Mouse (Mus musculus) midbrain, embryonic 12.5 days (tissue): ENCODE measurements around the gene Rab21. TPM values are rescaled to one million over a fixed set of nuclear protein-coding genes. Genes with fewer than 3 reads are reported as not detected.

Experiments used
- ATAC-seq: fragments of 200-750 bp; cut with Nextera tagmentation; 2 replicates; pipeline ENCODE4 v1.8.0; 2017; ENCODE audit warnings: low read depth, moderate TSS enrichment, moderate library complexity; ENCODE audit not compliant: low FRiP score
- H3K27ac ChIP-seq: fragments of 300-500 bp; sonication (generic); replicated peaks from 2 replicates; pipeline ENCODE4 v1.5.1; 2016; ENCODE audit warnings: mild to moderate bottlenecking
- H3K27me3 ChIP-seq: fragments of 300-500 bp; sonication (generic); 2 replicates; pipeline ENCODE4 v1.6.1; 2016; ENCODE audit warnings: mild to moderate bottlenecking
- H3K36me3 ChIP-seq: fragments of 300-500 bp; sonication (generic); 2 replicates; pipeline ENCODE4 v1.6.1; 2016
- H3K4me1 ChIP-seq: fragments of 300-500 bp; sonication (generic); 2 replicates; pipeline ENCODE4 v1.6.1; 2016
- H3K4me2 ChIP-seq: fragments of 300-500 bp; sonication (generic); replicated peaks from 2 replicates; pipeline ENCODE4 v1.6.1; 2016; ENCODE audit warnings: mild to moderate bottlenecking, moderate library complexity
- H3K4me3 ChIP-seq: fragments of 300-500 bp; sonication (generic); 2 replicates; pipeline ENCODE4 v1.5.1; 2016; ENCODE audit warnings: mild to moderate bottlenecking
- H3K9ac ChIP-seq: fragments of 300-500 bp; sonication (generic); replicated peaks from 2 replicates; pipeline ENCODE4 v1.6.1; 2016; ENCODE audit warnings: mild to moderate bottlenecking, moderate library complexity
- H3K9me3 ChIP-seq: fragments of 300-500 bp; sonication (generic); 2 replicates; pipeline ENCODE4 v1.6.1; 2016; ENCODE audit warnings: mild to moderate bottlenecking
- WGBS: fragments of 180-500 bp; shearing (Covaris S2); methylation state at CpG from one replicate; pipeline ENCODE4 v1.1.7; 2016; 5-methylcytosine and 5-hydroxymethylcytosine counted together
- polyA plus RNA-seq: library from polyadenylated mRNA; unstranded; fragments of >200 nt; fragmentation: Nextera tagmentation; extraction: Ambion mirVana; gene quantifications from 2 replicates; pipeline ENCODE4 v1.2.1, GENCODE M21; 2016

The Rab21 gene
- polyA plus RNA-seq, 1 experiment from 2014 or later, result 5.2 TPM

GRCm38 (mm10) chr10:115237931-115238330, 77.5 kb downstream of the Rab21 start:
- ATAC-seq, result no peak
- 90% methylated on average over 4 of the region's 4 CpGs for WGBS

More at GRCm38 (mm10) chr10:115237931-115238330, 77.5 kb downstream of the Rab21 start:
- Histone ChIP-seq H3K27ac (no peak overlapping the region), H3K4me1 (no peaks in the 10 kb centered on the region), H3K36me3 (peaks cover 29% of the 10 kb centered on the region), H3K9ac (no peak overlapping the region), H3K9me3 (no peaks in the 10 kb centered on the region), H3K4me3 (no peak overlapping the region), H3K4me2 (no peak overlapping the region), H3K27me3 (no peaks in the 10 kb centered on the region)

Other genes starting within 250 kb of the Rab21 start
- 0.45 and 0.47 TPM in 2 replicates for gene Tph2, start 130.6 kb downstream of the Rab21 start, polyA plus RNA-seq
- gene Tbc1d15, start 64.1 kb downstream of the Rab21 start, polyA plus RNA-seq, result 42.2 and 45.1 TPM in 2 replicates
- 40.5 and 43.0 TPM in 2 replicates for gene Tmem19, start 46.9 kb upstream of the Rab21 start, polyA plus RNA-seq
- gene Thap2, start 68.8 kb upstream of the Rab21 start, polyA plus RNA-seq, result 32.8 and 35.2 TPM in 2 replicates
- gene Zfc3h1, start 69.4 kb upstream of the Rab21 start, polyA plus RNA-seq, result 26.9 and 28.2 TPM in 2 replicates